Mouse (Mus musculus) heart, postnatal 0 days (tissue): ENCODE results near the gene Comp. TPM values are rescaled to one million over a fixed set of nuclear protein-coding genes. Genes with fewer than 3 reads are reported as not detected.

Experiments
- ATAC-seq: fragments of 200-750 bp; cut with Nextera tagmentation; 2 replicates; pipeline ENCODE4 v1.8.0; 2017; ENCODE audit warnings: low read depth, moderate number of reproducible peaks, moderate library complexity; ENCODE audit not compliant: insufficient read depth
- DNase-seq: peaks from one replicate; pipeline ENCODE4 v3.0.0-alpha.2; 2016; ENCODE audit warnings: low spot score
- H3K27ac ChIP-seq: fragments of 300-500 bp; sonication (generic); 2 replicates; pipeline ENCODE4 v1.5.1; 2014; ENCODE audit warnings: low read depth, mild to moderate bottlenecking
- H3K27me3 ChIP-seq: fragments of 300-500 bp; sonication (generic); 2 replicates; pipeline ENCODE4 v1.6.1; 2014; ENCODE audit warnings: low read length, mixed read lengths; ENCODE audit not compliant: control insufficient read depth, insufficient read depth
- H3K36me3 ChIP-seq: fragments of 300-500 bp; sonication (generic); replicated peaks from 2 replicates; pipeline ENCODE4 v1.6.1; 2014; ENCODE audit warnings: low read length, mixed read lengths; ENCODE audit not compliant: control insufficient read depth, insufficient read depth
- H3K4me1 ChIP-seq: fragments of 300-500 bp; sonication (generic); 2 replicates; pipeline ENCODE4 v1.6.1; 2014; ENCODE audit warnings: antibody characterized with exemption; ENCODE audit not compliant: control insufficient read depth, insufficient read depth
- H3K4me2 ChIP-seq: fragments of 300-500 bp; sonication (generic); 2 replicates; pipeline ENCODE4 v1.6.1; 2014; ENCODE audit warnings: low read depth, mild to moderate bottlenecking, low read length, moderate library complexity
- H3K4me3 ChIP-seq: fragments of 300-500 bp; sonication (generic); 2 replicates; pipeline ENCODE4 v1.5.1; 2014; ENCODE audit warnings: low read depth, low read length
- H3K9ac ChIP-seq: fragments of 300-500 bp; sonication (generic); replicated peaks from 2 replicates; pipeline ENCODE4 v1.6.1; 2014; ENCODE audit warnings: low read depth, low read length, mixed read lengths
- H3K9me3 ChIP-seq: fragments of 300-500 bp; sonication (generic); replicated peaks from 2 replicates; pipeline ENCODE4 v1.6.1; 2016; ENCODE audit warnings: low read length; ENCODE audit not compliant: control insufficient read depth
- CTCF ChIP-seq: IDR thresholded peaks from 2 replicates; pipeline ENCODE4 v1.5.1; 2016; ENCODE audit warnings: antibody characterized with exemption, control low read depth, low read depth
- EP300 ChIP-seq: IDR thresholded peaks from 2 replicates; pipeline ENCODE4 v1.6.1; 2016; ENCODE audit warnings: antibody characterized with exemption, low read depth
- WGBS: fragments of 180-500 bp; shearing (Covaris S2); extraction: QIAGEN DNeasy Blood & Tissue Kit; methylation state at CpG from one replicate; pipeline ENCODE4 v1.1.7; 2014; 5-methylcytosine and 5-hydroxymethylcytosine counted together
- polyA plus RNA-seq: library from polyadenylated mRNA; unstranded; fragments of >200 nt; fragmentation: Nextera tagmentation; extraction: Ambion mirVana; gene quantifications from 2 replicates; pipeline ENCODE4 v1.2.1, GENCODE M21; 2015
- total RNA-seq: library from RNA; depleted of rRNA; stranded (reverse); fragments of >200 nt; gene quantifications from 2 replicates; pipeline ENCODE4 v1.2.3, GENCODE M21; 2014; ENCODE audit warnings: low replicate concordance; rRNA removed

The Comp gene
- total and polyA plus RNA-seq, 2 experiments from 2014 or later = 3.2 to 4.2 TPM

- Histone ChIP-seq H3K9me3 (no peaks in the 10 kb centered on the region), H3K4me1 (no peaks in the 10 kb centered on the region), H3K27ac (no peak overlapping the region), H3K36me3 (no peaks in the 10 kb centered on the region), H3K27me3 (no peaks in the 10 kb centered on the region), H3K4me3 (no peak overlapping the region), H3K4me2 (no peak overlapping the region), H3K9ac (no peak overlapping the region)
- WGBS = 78% methylated on average over 4 of the region's 4 CpGs
- TF ChIP-seq EP300 (no peak), CTCF (no peak)
- DNase-seq (no peak), ATAC-seq (no peak)
Observed at GRCm38 (mm10) chr8:70431213-70431612, 57.9 kb downstream of the Comp start.

Other genes starting within 250 kb of the Comp start
- gene Nr2c2ap, start 242.2 kb upstream of the Comp start, total RNA-seq = 2.9 and 10.3 TPM in 2 replicates
- 29.2 and 32.5 TPM in 2 replicates for gene Nr2c2ap, start 242.2 kb upstream of the Comp start, polyA plus RNA-seq
- gene Rfxank, start 234.4 kb upstream of the Comp start, total RNA-seq = 29.4 and 48.4 TPM in 2 replicates
- gene Rfxank, start 234.4 kb upstream of the Comp start, polyA plus RNA-seq = 22.5 and 23.9 TPM in 2 replicates
- 34.3 and 68.4 TPM in 2 replicates for gene Borcs8, start 234.1 kb upstream of the Comp start, total RNA-seq
- gene Borcs8, start 234.1 kb upstream of the Comp start, polyA plus RNA-seq = 32.1 and 34.5 TPM in 2 replicates
- gene Mef2b, start 233.8 kb upstream of the Comp start, total RNA-seq = not detected in 2 replicates
- 0.20 TPM in 1 of 2 replicates, not detected in the other for gene Mef2b, start 233.8 kb upstream of the Comp start, polyA plus RNA-seq
- 155 and 174 TPM in 2 replicates for gene Tmem161a, start 201.2 kb upstream of the Comp start, total RNA-seq
- 120 and 132 TPM in 2 replicates for gene Tmem161a, start 201.2 kb upstream of the Comp start, polyA plus RNA-seq
- 20.6 and 29.1 TPM in 2 replicates for gene Slc25a42, start 161.3 kb upstream of the Comp start, total RNA-seq
- gene Slc25a42, start 161.3 kb upstream of the Comp start, polyA plus RNA-seq = 16.5 and 19.1 TPM in 2 replicates
- gene Sugp2, start 139.3 kb upstream of the Comp start, total RNA-seq = 32.0 and 48.7 TPM in 2 replicates
- 14.5 and 15.5 TPM in 2 replicates for gene Sugp2, start 139.3 kb upstream of the Comp start, polyA plus RNA-seq
- gene Armc6, start 139.1 kb upstream of the Comp start, total RNA-seq = 20.1 and 26.5 TPM in 2 replicates
- gene Armc6, start 139.1 kb upstream of the Comp start, polyA plus RNA-seq = 11.9 and 13.1 TPM in 2 replicates
- gene Homer3, start 90.7 kb upstream of the Comp start, total RNA-seq = 29.1 and 38.9 TPM in 2 replicates
- gene Homer3, start 90.7 kb upstream of the Comp start, polyA plus RNA-seq = 19.5 TPM in 2 replicates
- gene Ddx49, start 71.1 kb upstream of the Comp start, total RNA-seq = 33.1 and 35.6 TPM in 2 replicates
- gene Ddx49, start 71.1 kb upstream of the Comp start, polyA plus RNA-seq = 24.4 and 26.7 TPM in 2 replicates
- 154 and 193 TPM in 2 replicates for gene Cope, start 71.0 kb upstream of the Comp start, total RNA-seq
- gene Cope, start 71.0 kb upstream of the Comp start, polyA plus RNA-seq = 294 and 295 TPM in 2 replicates
- gene Cers1, start 57.8 kb upstream of the Comp start, total RNA-seq = 0.80 TPM in 1 of 2 replicates, not detected in the other
- 0.27 and 0.59 TPM in 2 replicates for gene Cers1, start 57.8 kb upstream of the Comp start, polyA plus RNA-seq
- gene Gdf1, start 43.7 kb upstream of the Comp start, total RNA-seq = not detected in 2 replicates
- 0.18 and 0.20 TPM in 2 replicates for gene Gdf1, start 43.7 kb upstream of the Comp start, polyA plus RNA-seq
- gene Upf1, start 20.3 kb upstream of the Comp start, total RNA-seq = 16.5 and 26.3 TPM in 2 replicates
- 7.0 and 7.5 TPM in 2 replicates for gene Upf1, start 20.3 kb upstream of the Comp start, polyA plus RNA-seq
- 6.0 and 6.5 TPM in 2 replicates for gene Crtc1, start 66.0 kb downstream of the Comp start, total RNA-seq
- 6.0 and 6.9 TPM in 2 replicates for gene Crtc1, start 66.0 kb downstream of the Comp start, polyA plus RNA-seq
- gene Klhl26, start 103.4 kb downstream of the Comp start, total RNA-seq = 15.8 and 22.6 TPM in 2 replicates
- gene Klhl26, start 103.4 kb downstream of the Comp start, polyA plus RNA-seq = 7.1 and 8.7 TPM in 2 replicates
- gene Tmem59l, start 113.8 kb downstream of the Comp start, total RNA-seq = not detected in 2 replicates
- not detected in 2 replicates for gene Tmem59l, start 113.8 kb downstream of the Comp start, polyA plus RNA-seq
- gene Crlf1, start 119.6 kb downstream of the Comp start, total RNA-seq = not detected in 2 replicates
- gene Crlf1, start 119.6 kb downstream of the Comp start, polyA plus RNA-seq = 0.16 and 0.66 TPM in 2 replicates
- gene Rex1bd, start 133.2 kb downstream of the Comp start, total RNA-seq = 121 and 145 TPM in 2 replicates
- 139 and 146 TPM in 2 replicates for gene Rex1bd, start 133.2 kb downstream of the Comp start, polyA plus RNA-seq
- 887 and 1,064 TPM in 2 replicates for gene Uba52, start 137.2 kb downstream of the Comp start, total RNA-seq
- 1,011 and 1,075 TPM in 2 replicates for gene Uba52, start 137.2 kb downstream of the Comp start, polyA plus RNA-seq
- 422 and 440 TPM in 2 replicates for gene Fkbp8, start 154.2 kb downstream of the Comp start, total RNA-seq
- gene Fkbp8, start 154.2 kb downstream of the Comp start, polyA plus RNA-seq = 195 and 200 TPM in 2 replicates
- gene Kxd1, start 154.4 kb downstream of the Comp start, total RNA-seq = 110 and 120 TPM in 2 replicates
- gene Kxd1, start 154.4 kb downstream of the Comp start, polyA plus RNA-seq = 93.5 and 96.7 TPM in 2 replicates
- 7.3 and 13.9 TPM in 2 replicates for gene Ell, start 165.9 kb downstream of the Comp start, total RNA-seq
- gene Ell, start 165.9 kb downstream of the Comp start, polyA plus RNA-seq = 7.9 and 9.1 TPM in 2 replicates
- gene Isyna1, start 220.8 kb downstream of the Comp start, total RNA-seq = 111 and 125 TPM in 2 replicates
- 53.3 and 59.6 TPM in 2 replicates for gene Isyna1, start 220.8 kb downstream of the Comp start, polyA plus RNA-seq
- 107 and 143 TPM in 2 replicates for gene Ssbp4, start 235.3 kb downstream of the Comp start, total RNA-seq
- 55.6 and 57.3 TPM in 2 replicates for gene Ssbp4, start 235.3 kb downstream of the Comp start, polyA plus RNA-seq
- gene Lrrc25, start 242.6 kb downstream of the Comp start, total RNA-seq = 1.5 and 2.2 TPM in 2 replicates
- gene Lrrc25, start 242.6 kb downstream of the Comp start, polyA plus RNA-seq = 1.3 and 1.6 TPM in 2 replicates